Mouse (Mus musculus): ENCODE data around the gene Olfr1511. TPM values are rescaled to one million over a fixed set of nuclear protein-coding genes. Genes with fewer than 3 reads are reported as not detected.

Gene Olfr1511
- polyA plus RNA-seq (2012; fragmentation: generic; extraction: Trizol) = not detected

DNA sequence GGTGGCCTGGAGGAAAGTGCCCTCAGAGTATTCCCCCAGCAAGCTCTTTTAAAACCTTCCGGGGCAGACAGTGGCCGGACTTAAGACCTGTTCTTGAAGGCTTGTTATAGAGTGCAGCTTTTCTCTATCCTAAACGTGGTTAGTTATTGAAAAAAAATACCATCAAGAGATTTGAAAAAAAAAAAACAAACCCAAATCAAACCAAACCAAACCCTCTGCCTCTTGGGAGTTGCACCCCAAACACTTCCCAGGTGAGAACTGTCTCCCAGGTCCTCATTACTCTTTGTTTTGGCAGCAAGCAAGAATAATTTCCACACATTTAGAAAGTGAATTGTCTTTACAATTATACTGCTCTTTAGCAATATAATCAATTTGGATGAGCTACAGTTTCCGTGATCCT is at the start of gene Olfr1511:
Gene Olfr1511, minus strand, starts transcription at position 101 of the 400 bp plus-strand sequence.

DNA sequence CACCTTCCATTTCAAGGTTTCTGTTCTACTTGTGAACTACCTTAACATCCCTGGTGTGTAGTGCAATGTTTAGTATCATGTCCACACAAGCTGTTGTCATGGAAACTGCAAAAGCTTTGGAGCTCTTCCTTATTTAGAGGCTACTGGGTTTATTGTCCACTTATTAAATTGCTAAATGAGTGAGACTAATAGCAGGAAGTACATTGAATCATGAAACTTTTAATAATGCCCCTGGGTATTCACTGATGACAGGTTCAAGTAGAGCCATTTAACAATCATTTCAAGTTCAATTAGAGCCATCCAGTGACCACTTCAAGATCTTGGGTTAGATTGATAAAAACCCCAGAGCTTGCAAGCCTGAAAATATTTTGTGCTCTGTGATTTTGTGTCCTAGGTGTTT is 45.5 kb upstream of the Olfr1511 start, which contains the start of gene Olfr1509:
Gene Olfr1509, plus strand, starts transcription at position 301 of the 400 bp plus-strand sequence.

DNA sequence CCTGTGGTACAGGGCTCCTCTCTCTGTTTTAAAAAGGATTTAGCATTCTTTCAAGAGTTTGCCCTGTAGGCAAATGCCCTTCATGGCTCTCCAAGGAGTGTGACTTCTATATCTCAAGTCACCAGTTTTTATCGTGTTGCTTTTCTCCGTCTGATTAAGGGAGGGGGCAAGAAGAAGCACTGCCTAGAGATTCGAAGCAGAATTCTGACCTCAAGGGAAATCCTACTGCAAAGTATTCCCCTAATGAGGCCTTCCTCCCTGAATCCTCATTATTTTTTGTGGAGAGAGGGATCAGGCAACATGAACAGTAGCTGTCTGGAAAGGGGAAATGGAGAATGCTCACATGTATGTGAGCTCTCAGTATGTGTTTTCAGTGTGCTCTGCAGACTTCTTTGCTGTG is 17.1 kb upstream of the Olfr1511 start, which contains the start of gene Olfr1510:
Gene Olfr1510, minus strand, starts transcription at position 101 of the 400 bp plus-strand sequence.

DNA sequence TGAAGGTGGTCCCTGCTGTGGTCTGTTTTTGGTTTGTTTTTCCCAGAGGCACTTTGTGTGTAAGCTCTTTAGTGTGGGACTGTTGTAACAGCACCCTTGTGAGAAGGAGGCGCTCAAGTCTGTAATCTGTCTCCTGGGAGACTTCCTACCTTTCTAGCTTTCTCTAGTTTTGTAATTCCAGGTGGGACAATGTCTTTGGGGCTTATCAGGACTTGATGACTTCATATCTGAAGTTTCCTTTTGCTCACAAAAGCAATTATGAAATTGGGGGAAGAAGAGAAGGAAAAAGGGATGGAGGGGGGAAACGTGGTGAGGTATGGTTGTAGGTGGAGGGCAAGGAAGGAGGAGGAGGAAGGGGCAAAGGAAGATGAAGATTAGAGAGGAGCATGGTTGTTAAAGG is 18.1 kb downstream of the Olfr1511 start, which contains the start of gene Olfr1512:
Gene Olfr1512, minus strand, starts transcription at position 101 of the 400 bp plus-strand sequence.

DNA sequence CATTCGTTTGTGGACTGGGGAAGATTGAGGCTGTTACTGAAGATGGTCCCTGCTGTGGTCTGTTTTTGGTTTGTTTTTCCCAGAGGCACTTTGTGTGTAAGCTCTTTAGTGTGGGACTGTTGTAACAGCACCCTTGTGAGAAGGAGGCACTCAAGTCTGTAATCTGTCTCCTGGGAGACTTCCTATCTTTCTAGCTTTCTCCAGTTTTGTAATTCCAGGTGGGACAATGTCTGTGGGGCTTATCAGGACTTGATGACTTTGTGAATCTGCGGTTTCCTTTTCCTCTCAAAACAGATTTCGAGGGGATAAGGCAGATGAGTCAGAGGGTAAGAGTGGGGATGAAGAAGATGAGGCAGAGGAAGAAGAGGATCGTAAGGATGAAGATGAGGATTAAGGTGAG is 40.9 kb downstream of the Olfr1511 start, which contains the start of gene Olfr1513:
Gene Olfr1513, minus strand, starts transcription at position 101 of the 400 bp plus-strand sequence.

Other genes starting within 250 kb of the Olfr1511 start
- 10 to 100 TPM in 1 of 2 experiments, 1 to 10 TPM in 1; 1.1 to 10.2 TPM for gene Supt16, start 200.0 kb downstream of the Olfr1511 start, polyA plus RNA-seq (2012; fragmentation: generic; extraction: Trizol)
- 10 to 100 TPM in 1 of 2 experiments, 1 to 10 TPM in 1; 6.0 to 32.5 TPM for gene Chd8, start 139.6 kb downstream of the Olfr1511 start, polyA plus RNA-seq (2012; fragmentation: generic; extraction: Trizol)
- 10 to 100 TPM in 1 of 2 experiments, 1 to 10 TPM in 1; 5.0 to 17.1 TPM for gene Tox4, start 118.2 kb downstream of the Olfr1511 start, polyA plus RNA-seq (2012; fragmentation: generic; extraction: Trizol)
- 10 to 100 TPM in 1 of 2 experiments, under 1 TPM in 1; 0.42 to 11.7 TPM for gene Rab2b, start 117.8 kb downstream of the Olfr1511 start, polyA plus RNA-seq (2012; fragmentation: generic; extraction: Trizol)
- gene Mettl3, start 92.3 kb downstream of the Olfr1511 start, polyA plus RNA-seq (2012; fragmentation: generic; extraction: Trizol) = 10 to 100 TPM; 14.4 to 24.7 TPM
- 1 to 10 TPM; 1.4 to 6.9 TPM for gene Sall2, start 68.6 kb downstream of the Olfr1511 start, polyA plus RNA-seq (2012; fragmentation: generic; extraction: Trizol)
- gene Olfr1513, start 41.0 kb downstream of the Olfr1511 start, polyA plus RNA-seq (2012; fragmentation: generic; extraction: Trizol) = not detected
- gene Olfr1512, start 18.2 kb downstream of the Olfr1511 start, polyA plus RNA-seq (2012; fragmentation: generic; extraction: Trizol) = not detected
- not detected for gene Olfr1510, start 17.0 kb upstream of the Olfr1511 start, polyA plus RNA-seq (2012; fragmentation: generic; extraction: Trizol)
- gene Olfr1509, start 45.6 kb upstream of the Olfr1511 start, polyA plus RNA-seq (2012; fragmentation: generic; extraction: Trizol) = not detected
- gene Olfr1508, start 70.1 kb upstream of the Olfr1511 start, polyA plus RNA-seq (2012; fragmentation: generic; extraction: Trizol) = not detected
- gene Olfr1507, start 98.4 kb upstream of the Olfr1511 start, polyA plus RNA-seq (2012; fragmentation: generic; extraction: Trizol) = not detected

Measured in C3H10T1/2 (cell line).